Mouse (Mus musculus) erythroid progenitor cell, adult 5-6 weeks (primary cell): ENCODE measurements around the gene Fam208b. TPM values are rescaled to one million over a fixed set of nuclear protein-coding genes. Genes with fewer than 3 reads are reported as not detected.
"Not testable (repeated sequence)": the region's sequence is repeated elsewhere in the genome, so short reads cannot be mapped to it uniquely, and the experiment has no call there.

Experiments
- ATAC-seq: replicated peaks from 2 replicates; pipeline ENCODE4 v1.8.0; 2016; ENCODE audit warnings: moderate number of reproducible peaks, mild to moderate bottlenecking, moderate TSS enrichment, inconsistent platforms; ENCODE audit not compliant: poor library complexity, low FRiP score, severe bottlenecking
- total RNA-seq, 2 experiments: library from RNA; stranded (forward) in 1 of 2; stranded (reverse) in 1 of 2; fragments of 150-400 nt in 1 of 2; fragments of 186-747, 209-891 nt in 1 of 2; gene quantifications; 2 replicates each; pipeline versions ENCODE4 v1.2.3 to v1.2.4; 2015 to 2017; ENCODE audit warnings: low replicate concordance in 2 of 2

Fam208b gene
- total RNA-seq, 2 experiments from 2014 or later = 23.0 to 53.7 TPM

DNA sequence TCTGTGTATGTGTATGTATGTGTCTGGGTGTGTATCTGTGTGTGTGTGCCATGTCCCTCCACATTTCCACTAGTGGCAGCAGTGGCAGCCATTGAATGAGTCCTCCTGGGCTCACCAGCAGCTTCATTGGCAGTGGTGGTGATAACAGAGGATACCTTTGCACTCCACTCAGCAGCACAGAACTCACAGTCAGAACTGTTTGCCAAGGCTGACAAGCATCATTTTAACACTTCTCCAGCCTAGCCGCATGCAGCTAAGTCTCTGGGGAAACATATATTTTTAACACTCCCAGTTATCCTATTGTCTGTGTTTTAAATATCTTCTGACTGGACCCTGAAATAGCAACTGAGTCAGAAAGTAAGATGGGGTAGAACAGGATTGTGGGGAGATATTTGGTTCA, 87.0 kb downstream of the Fam208b start:
- ATAC-seq = no peak

DNA sequence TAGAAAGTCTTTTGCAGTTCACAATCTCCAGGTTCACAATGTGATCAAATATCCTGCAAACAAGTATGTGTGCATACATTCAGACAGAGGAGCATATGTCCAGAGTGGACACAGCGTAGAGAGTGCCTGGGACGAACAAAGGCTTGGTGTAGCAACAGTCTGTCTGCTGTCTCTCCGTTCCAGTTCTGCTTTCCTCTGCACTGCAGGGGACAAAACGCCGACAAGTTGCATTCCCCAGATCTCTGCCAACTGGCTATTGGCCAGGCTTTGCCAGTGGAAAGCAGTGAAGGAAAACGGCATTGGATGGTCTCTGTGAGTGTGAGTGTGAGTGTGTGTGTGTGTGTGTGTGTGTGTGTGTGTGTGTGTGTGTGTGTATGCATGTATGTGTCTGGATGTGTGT, 87.4 kb downstream of the Fam208b start:
- no peak for ATAC-seq

DNA sequence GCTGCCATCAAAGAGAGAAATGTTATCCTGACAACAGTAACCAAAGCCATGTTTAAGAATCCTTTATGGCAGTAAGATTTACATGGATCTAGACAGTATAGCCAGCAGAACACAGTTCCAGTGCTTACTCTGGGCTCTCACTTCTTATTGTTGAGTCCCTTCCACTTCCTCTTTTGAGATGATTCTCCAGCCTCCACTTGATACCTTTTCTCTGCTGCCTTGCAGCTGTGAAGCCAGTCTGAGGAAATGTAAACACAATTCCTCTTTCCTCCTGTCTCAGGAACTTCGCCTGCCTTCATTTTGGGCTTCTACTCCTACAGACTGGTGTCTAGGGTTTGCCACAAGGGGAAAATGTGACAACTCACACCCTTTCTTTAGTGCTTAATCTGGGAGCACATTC, 90.9 kb downstream of the Fam208b start:
- not testable (repeated sequence) for ATAC-seq

DNA sequence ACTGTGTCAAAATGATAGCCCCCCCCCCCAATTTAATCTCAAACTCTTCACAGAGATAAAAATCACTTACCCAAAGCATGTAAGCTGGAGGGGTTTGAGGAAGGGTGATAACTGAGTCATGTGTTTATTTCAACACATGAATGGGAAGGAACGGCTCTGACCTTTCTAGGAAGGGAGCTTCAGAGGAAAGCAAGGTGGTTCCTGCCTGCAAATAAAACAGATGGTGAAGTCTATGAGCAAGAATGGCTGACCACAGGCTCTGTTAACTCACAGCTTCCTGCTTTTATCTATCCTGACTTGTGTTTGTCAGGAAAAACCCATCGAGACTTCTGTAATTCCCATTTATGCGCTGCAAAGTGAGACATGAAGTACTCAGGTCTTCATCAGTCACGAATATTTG, 91.6 kb downstream of the Fam208b start:
- not testable (repeated sequence) for ATAC-seq

Other genes starting within 250 kb of the Fam208b start
- 167 and 189 TPM in 2 replicates for gene Gdi2, start 73.0 kb downstream of the Fam208b start, total RNA-seq (2015; ENCODE audit: low replicate concordance)
- gene Gdi2, start 73.0 kb downstream of the Fam208b start, total RNA-seq (2017; ENCODE audit: low replicate concordance) = 191 and 192 TPM in 2 replicates
- gene Asb13, start 22.9 kb upstream of the Fam208b start, total RNA-seq (2015; ENCODE audit: low replicate concordance) = 1.8 and 6.7 TPM in 2 replicates
- gene Asb13, start 22.9 kb upstream of the Fam208b start, total RNA-seq (2017; ENCODE audit: low replicate concordance) = 0.39 and 6.2 TPM in 2 replicates
- gene Calml3, start 193.2 kb upstream of the Fam208b start, total RNA-seq (2015; ENCODE audit: low replicate concordance) = not detected in 2 replicates
- not detected in 2 replicates for gene Calml3, start 193.2 kb upstream of the Fam208b start, total RNA-seq (2017; ENCODE audit: low replicate concordance)
- gene Calm4, start 226.6 kb upstream of the Fam208b start, total RNA-seq (2015; ENCODE audit: low replicate concordance) = not detected in 2 replicates
- gene Calm4, start 226.6 kb upstream of the Fam208b start, total RNA-seq (2017; ENCODE audit: low replicate concordance) = not detected in 2 replicates
- gene Calm5, start 243.1 kb upstream of the Fam208b start, total RNA-seq (2015; ENCODE audit: low replicate concordance) = not detected in 2 replicates
- gene Calm5, start 243.1 kb upstream of the Fam208b start, total RNA-seq (2017; ENCODE audit: low replicate concordance) = not detected in 2 replicates